17 mouse cellular contexts compared by ENCODE assay signal in the genomic region with DNA sequence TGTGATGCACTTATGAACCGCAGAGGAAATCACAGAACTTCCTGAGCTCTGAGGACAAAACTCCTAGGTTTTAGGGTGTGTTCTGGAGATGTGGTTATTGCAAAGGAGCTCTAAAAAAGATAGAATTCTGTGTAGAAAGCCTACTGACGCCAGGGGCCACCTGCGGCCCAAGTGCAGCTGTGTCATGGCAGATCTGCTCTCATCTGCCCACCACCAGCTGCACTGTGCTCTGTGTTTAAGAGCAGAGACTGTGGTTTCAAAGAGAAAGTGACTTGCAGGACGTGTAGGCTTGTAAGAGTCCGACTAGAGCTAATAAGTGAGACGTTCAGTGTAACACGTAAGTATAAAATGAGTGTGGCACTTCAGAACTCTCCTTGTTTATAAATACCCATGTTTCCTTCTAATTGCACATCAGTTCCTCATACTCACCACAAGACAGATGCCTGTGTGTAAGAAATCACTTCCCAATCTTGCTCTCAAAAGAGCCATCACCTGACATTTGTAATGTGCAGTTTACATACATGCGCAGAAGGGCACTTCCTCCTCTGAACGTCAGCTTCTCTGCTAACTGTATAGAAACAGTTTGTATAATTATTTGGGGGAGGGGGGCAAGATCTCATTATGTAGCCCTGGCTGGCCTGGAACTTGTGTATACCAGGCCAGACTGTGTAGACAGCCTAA.
DNase-seq lines count a peak whose midpoint lies in the region; ATAC-seq and TF ChIP-seq lines count a peak whose summit lies in the region.
"Had no signal": no experiment of that assay in that cellular context is flagged by ENCODE, and none has a peak within 500 bp of the region (broad histone marks: within the 10 kb centered on the region; RNA-seq: fewer than 3 reads in every experiment).

No protein-coding gene starts in this region.

- no peaks in the 10 kb centered on the region for H3K79me2 ChIP-seq in macrophage (ENCODE audit: inconsistent target)

- peak; percentile 64 for DNase-seq in thymus, postnatal 0 days (ENCODE audit: low spot score)
- DNase-seq in thymus, adult 18-20 months, result no peak
- no peak for DNase-seq in adrenal gland, postnatal 10 days
- no peak for DNase-seq in kidney, adult 9 months
- DNase-seq: cerebellum, postnatal 36 days; heart, adult 11 months; right cerebral cortex, adult 18-20 months had no signal

- 21% methylated on average over 9 of the region's 9 CpGs for WGBS in macrophage (ENCODE audit: missing documents)

- no peak overlapping the region for H3K4me3 ChIP-seq in bone marrow macrophage, adult 2 months (ENCODE audit: insufficient read depth, low read length)
- no peak overlapping the region for H3K4me3 ChIP-seq in macrophage (ENCODE audit: inconsistent target)
- H3K4me3 ChIP-seq: embryonic facial prominence, embryonic 12.5 days; forebrain, embryonic 10.5 days; hindbrain, embryonic 15.5 days; layer of hippocampus, adult 2 months; neural tube, embryonic 15.5 days had no signal

- no peak for TF ChIP-seq CTCF in bone marrow macrophage, adult 2 months (IDR thresholded peaks at IDR 0.05; ENCODE audit: low read depth, low read length)

- H3K4me1 ChIP-seq in bone marrow macrophage, adult 2 months (ENCODE audit: control insufficient read depth, insufficient read depth, low read length), result peaks cover 20% of the 10 kb centered on the region
- H3K4me1 ChIP-seq: embryonic facial prominence, embryonic 12.5 days; forebrain, embryonic 10.5 days; hindbrain, embryonic 15.5 days; neural tube, embryonic 15.5 days had no signal

- peak overlapping the region; percentile 85 for H3K27ac ChIP-seq in bone marrow macrophage, adult 2 months (ENCODE audit: insufficient read depth, low read depth, low read length)
- H3K27ac ChIP-seq in macrophage, result peak overlapping the region; percentile 34; the same call in 1 of the 2 replicates
- H3K27ac ChIP-seq: embryonic facial prominence, embryonic 12.5 days; forebrain, embryonic 10.5 days; hindbrain, embryonic 15.5 days; layer of hippocampus, adult 2 months; neural tube, embryonic 15.5 days had no signal

- no peaks in the 10 kb centered on the region for H3K36me3 ChIP-seq in macrophage (ENCODE audit: inconsistent target)
- H3K36me3 ChIP-seq: embryonic facial prominence, embryonic 12.5 days; forebrain, embryonic 10.5 days; hindbrain, embryonic 15.5 days; neural tube, embryonic 15.5 days had no signal

- no peak for ATAC-seq in cerebellum, adult (ENCODE audit: insufficient number of reproducible peaks, low FRiP score, low TSS enrichment)
- ATAC-seq: midbrain, embryonic 16.5 days; Patski had no signal

- no peak for TF ChIP-seq POLR2A in bone marrow macrophage, adult 2 months (IDR thresholded peaks at IDR 0.05; ENCODE audit: borderline replicate concordance, low read depth, low read length)
